Mouse (Mus musculus) heart, embryonic 11.5 days (tissue): Measurements from ENCODE around the gene Scarf1. TPM values are rescaled to one million over a fixed set of nuclear protein-coding genes. Genes with fewer than 3 reads are reported as not detected.
"Not testable (repeated sequence)": the region's sequence is repeated elsewhere in the genome, so short reads cannot be mapped to it uniquely, and the experiment has no call there.

Experiments used
- ATAC-seq: fragments of 200-750 bp; cut with Nextera tagmentation; replicated peaks from 2 replicates; pipeline ENCODE4 v1.8.0; 2017; ENCODE audit warnings: moderate library complexity; ENCODE audit not compliant: insufficient number of reproducible peaks, low FRiP score, low TSS enrichment
- H3K27ac ChIP-seq: fragments of 300-500 bp; sonication (generic); 2 replicates; pipeline ENCODE4 v1.5.1; 2014; ENCODE audit warnings: mild to moderate bottlenecking, low read depth, low read length
- H3K27me3 ChIP-seq: fragments of 300-500 bp; sonication (generic); 2 replicates; pipeline ENCODE4 v1.6.1; 2014; ENCODE audit warnings: mild to moderate bottlenecking, low read length, mixed read lengths; ENCODE audit not compliant: control insufficient read depth, insufficient read depth
- H3K36me3 ChIP-seq: fragments of 300-500 bp; sonication (generic); 2 replicates; pipeline ENCODE4 v1.6.1; 2014; ENCODE audit warnings: mild to moderate bottlenecking, low read length, moderate library complexity, mixed read lengths; ENCODE audit not compliant: control insufficient read depth, insufficient read depth
- H3K4me1 ChIP-seq: fragments of 300-500 bp; sonication (generic); 2 replicates; pipeline ENCODE4 v1.6.1; 2014; ENCODE audit warnings: low read length; ENCODE audit not compliant: control insufficient read depth, insufficient read depth
- H3K4me2 ChIP-seq: fragments of 300-500 bp; sonication (generic); 2 replicates; pipeline ENCODE4 v1.6.1; 2014; ENCODE audit warnings: mild to moderate bottlenecking, moderate library complexity
- H3K4me3 ChIP-seq: fragments of 300-500 bp; sonication (generic); 2 replicates; pipeline ENCODE4 v1.5.1; 2014; ENCODE audit warnings: low read depth, low read length
- H3K9ac ChIP-seq: fragments of 300-500 bp; sonication (generic); 2 replicates; pipeline ENCODE4 v1.6.1; 2014; ENCODE audit warnings: mild to moderate bottlenecking, low read depth, low read length, moderate library complexity
- H3K9me3 ChIP-seq: fragments of 300-500 bp; sonication (generic); replicated peaks from 2 replicates; pipeline ENCODE4 v1.6.1; 2016; ENCODE audit warnings: low read length; ENCODE audit not compliant: control insufficient read depth
- WGBS: fragments of 180-500 bp; shearing (Covaris S2); extraction: QIAGEN DNeasy Blood & Tissue Kit; methylation state at CpG from one replicate; pipeline ENCODE4 v1.1.7; 2014; ENCODE audit not compliant: insufficient replicate concordance; 5-methylcytosine and 5-hydroxymethylcytosine counted together
- polyA plus RNA-seq: library from polyadenylated mRNA; unstranded; fragments of >200 nt; fragmentation: Nextera tagmentation; extraction: Ambion mirVana; gene quantifications from 2 replicates; pipeline ENCODE4 v1.2.1, GENCODE M21; 2014

Scarf1 gene
- polyA plus RNA-seq, 1 experiment from 2014 or later, result 7.6 TPM

- Histone ChIP-seq H3K9me3 (no peaks in the 10 kb centered on the region), H3K4me1 (peaks cover 23% of the 10 kb centered on the region), H3K27me3 (no peaks in the 10 kb centered on the region), H3K4me2 (no peak overlapping the region), H3K9ac (no peak overlapping the region), H3K36me3 (no peaks in the 10 kb centered on the region), H3K4me3 (no peak overlapping the region), H3K27ac (no peak overlapping the region)
- 82% methylated on average over 5 of the region's 5 CpGs for WGBS
- ATAC-seq, result no peak
These were observed 38.0 kb downstream of the Scarf1 start for GRCm38 (mm10) chr11:75551321-75551720.

- H3K27ac ChIP-seq, result no peak overlapping the region
- H3K4me1 ChIP-seq, result peaks cover 23% of the 10 kb centered on the region
- no peaks in the 10 kb centered on the region for H3K27me3 ChIP-seq
- 58% methylated on average over 9 of the region's 9 CpGs for WGBS
- no peak for ATAC-seq
- H3K4me3 ChIP-seq, result no peak overlapping the region
- H3K36me3 ChIP-seq, result no peaks in the 10 kb centered on the region
- no peaks in the 10 kb centered on the region for H3K9me3 ChIP-seq
- 0 out of 2 replicates have a peak overlapping the region, but pooled peaks have one; percentile 10 for H3K9ac ChIP-seq
- H3K4me2 ChIP-seq, result no peak overlapping the region
These were observed 38.7 kb downstream of the Scarf1 start for GRCm38 (mm10) chr11:75551961-75552441.

- ATAC-seq, result no peak
- 0 out of 2 replicates have a peak, but pooled peaks cover under 1% of the 10 kb centered on the region for H3K36me3 ChIP-seq
- WGBS, result 43% methylated on average over 7 of the region's 7 CpGs
- H3K9me3 ChIP-seq, result no peaks in the 10 kb centered on the region
- no peak overlapping the region for H3K4me2 ChIP-seq
- H3K4me1 ChIP-seq, result peaks cover 23% of the 10 kb centered on the region
- no peaks in the 10 kb centered on the region for H3K27me3 ChIP-seq
- no peak overlapping the region for H3K4me3 ChIP-seq
- H3K9ac ChIP-seq, result no peak overlapping the region; the same call in 1 of the 2 replicates
- peak overlapping the region; percentile 18; the same call in 1 of the 2 replicates for H3K27ac ChIP-seq
These were observed 39.7 kb downstream of the Scarf1 start for GRCm38 (mm10) chr11:75552906-75553482.

- H3K36me3 ChIP-seq, H3K4me2 ChIP-seq, H3K9me3 ChIP-seq, ATAC-seq, H3K27me3 ChIP-seq, H3K4me1 ChIP-seq, H3K9ac ChIP-seq, H3K27ac ChIP-seq, H3K4me3 ChIP-seq: not testable (repeated sequence)
- 90% methylated on average over 6 of the region's 6 CpGs for WGBS
These were observed 42.7 kb downstream of the Scarf1 start for GRCm38 (mm10) chr11:75556006-75556405.

GRCm38 (mm10) chr11:75557142-75557541 lies 43.8 kb downstream of the Scarf1 start:
- H3K4me2 ChIP-seq, result no peak overlapping the region
- H3K36me3 ChIP-seq, result peaks cover 2% of the 10 kb centered on the region; the same call in 1 of the 2 replicates
- 74% methylated on average over 6 of the region's 6 CpGs for WGBS
- no peak for ATAC-seq
- H3K9ac ChIP-seq, result no peak overlapping the region
- no peaks in the 10 kb centered on the region for H3K27me3 ChIP-seq
- no peak overlapping the region for H3K4me3 ChIP-seq
- H3K9me3 ChIP-seq, result no peaks in the 10 kb centered on the region
- H3K27ac ChIP-seq, result no peak overlapping the region
- peaks cover 1% of the 10 kb centered on the region for H3K4me1 ChIP-seq

GRCm38 (mm10) chr11:75558101-75558500 lies 44.8 kb downstream of the Scarf1 start:
- Histone ChIP-seq H3K9ac (no peak overlapping the region), H3K9me3 (no peaks in the 10 kb centered on the region), H3K4me3 (no peak overlapping the region), H3K36me3 (peaks cover 2% of the 10 kb centered on the region; the same call in 1 of the 2 replicates), H3K27ac (no peak overlapping the region), H3K4me2 (no peak overlapping the region), H3K27me3 (no peaks in the 10 kb centered on the region), H3K4me1 (no peaks in the 10 kb centered on the region)
- no peak for ATAC-seq
- WGBS, result 93% methylated on average over 1 of the region's 1 CpGs

GRCm38 (mm10) chr11:75559870-75560504 lies 46.6 kb downstream of the Scarf1 start:
- H3K27ac ChIP-seq, result no peak overlapping the region
- peaks cover 13% of the 10 kb centered on the region for H3K4me1 ChIP-seq
- WGBS, result 85% methylated on average over 8 of the region's 8 CpGs
- ATAC-seq, result no peak
- no peaks in the 10 kb centered on the region for H3K27me3 ChIP-seq
- H3K9me3 ChIP-seq, result no peaks in the 10 kb centered on the region
- H3K4me2 ChIP-seq, result no peak overlapping the region
- peaks cover 2% of the 10 kb centered on the region; the same call in 1 of the 2 replicates for H3K36me3 ChIP-seq
- no peak overlapping the region for H3K9ac ChIP-seq
- no peak overlapping the region for H3K4me3 ChIP-seq

- H3K4me2 ChIP-seq, result no peak overlapping the region
- H3K36me3 ChIP-seq, result peaks cover 2% of the 10 kb centered on the region; the same call in 1 of the 2 replicates
- 77% methylated on average over 14 of the region's 14 CpGs for WGBS
- no peak overlapping the region for H3K27ac ChIP-seq
- no peaks in the 10 kb centered on the region for H3K27me3 ChIP-seq
- H3K9ac ChIP-seq, result no peak overlapping the region
- ATAC-seq, result no peak
- peaks cover 20% of the 10 kb centered on the region for H3K4me1 ChIP-seq
- no peaks in the 10 kb centered on the region for H3K9me3 ChIP-seq
- no peak overlapping the region for H3K4me3 ChIP-seq
These were observed 47.4 kb downstream of the Scarf1 start for GRCm38 (mm10) chr11:75560530-75561409.
